ENCODE assay signal across 8 mouse cellular contexts in the genomic region with DNA sequence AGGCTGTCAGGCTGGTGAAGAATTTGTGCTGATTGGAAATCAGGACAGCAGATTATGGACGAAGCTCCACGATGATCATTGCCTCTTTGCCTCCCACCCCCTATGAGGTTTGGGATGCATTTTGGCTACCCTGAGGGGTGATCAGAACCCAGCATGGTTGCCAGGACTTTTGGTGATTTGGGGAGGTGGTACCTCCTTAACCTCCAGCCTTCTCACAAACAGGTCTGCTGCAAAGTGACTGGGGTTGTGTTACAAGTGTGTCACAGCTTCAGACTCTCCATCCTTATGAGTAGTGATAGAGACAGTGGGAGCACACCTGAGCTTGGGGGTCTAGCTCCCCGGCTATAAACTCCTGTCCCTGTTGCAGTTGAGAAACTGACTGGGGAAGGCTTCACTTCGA. TPM values are rescaled to one million over a fixed set of nuclear protein-coding genes. Genes with fewer than 3 reads are reported as not detected.
DNase-seq lines count a peak whose midpoint lies in the region; ATAC-seq and TF ChIP-seq lines count a peak whose summit lies in the region.

No protein-coding gene starts in this region.

- no peak for DNase-seq in gastrocnemius, adult 2 months
- no peak for DNase-seq in gastrocnemius, adult 8-10 months (ENCODE audit: low spot score in 2 of 2)
- no peak for DNase-seq in right cerebral cortex, postnatal 25 days
- DNase-seq in ovary, adult 18-20 months (ENCODE audit: low spot score), result no peak
- DNase-seq in adrenal gland, postnatal 4 days (ENCODE audit: low spot score in 2 of 2), result no peak

- WGBS in heart, embryonic 16.5 days, result 22% methylated on average over 4 of the region's 4 CpGs
- WGBS in liver, embryonic 16.5 days (ENCODE audit: insufficient replicate concordance), result 43% methylated on average over 4 of the region's 4 CpGs

- intact Hi-C loops in gastrocnemius, adult 2 months (cut with DNase I), result loop anchor here (1.0 to 5.0 kb wide), 4 partner anchors 64 to 126 kb away; no protein-coding TSS in a partner anchor

- H3K4me2 ChIP-seq in heart, embryonic 16.5 days (ENCODE audit: low read depth, low read length), result peak overlapping the region; percentile 73
- H3K4me2 ChIP-seq in liver, embryonic 16.5 days (ENCODE audit: low read depth, low read length), result peak overlapping the region; percentile 86

- no peak for ATAC-seq in heart, embryonic 16.5 days (replicated peaks; ENCODE audit: extremely low read depth, insufficient read depth, low FRiP score)
- ATAC-seq in liver, embryonic 16.5 days (ENCODE audit: low read depth), result no peak

- no peak for TF ChIP-seq CTCF in gastrocnemius, adult 2 months (IDR thresholded peaks at IDR 0.05)
- TF ChIP-seq CTCF in E14TG2a.4 (conservative IDR thresholded peaks at IDR 0.05; ENCODE audit: low read length), result no peak

- peaks cover 55% of the 10 kb centered on the region for H3K4me1 ChIP-seq in E14TG2a.4 (replicated peaks; ENCODE audit: low read depth, low read length)
- H3K4me1 ChIP-seq in heart, embryonic 16.5 days (ENCODE audit: control insufficient read depth, insufficient read depth, low read length), result peaks cover 45% of the 10 kb centered on the region
- H3K4me1 ChIP-seq in liver, embryonic 16.5 days (ENCODE audit: control insufficient read depth, low read depth, low read length), result peaks cover 37% of the 10 kb centered on the region

- H3K27me3 ChIP-seq in E14TG2a.4 (ENCODE audit: insufficient read depth, low read length), result peaks cover 67% of the 10 kb centered on the region
- H3K27me3 ChIP-seq in heart, embryonic 16.5 days (ENCODE audit: control insufficient read depth, insufficient read depth, low read length), result no peaks in the 10 kb centered on the region
- H3K27me3 ChIP-seq in liver, embryonic 16.5 days (ENCODE audit: control insufficient read depth, insufficient read depth, low read depth, low read length), result peaks cover 8% of the 10 kb centered on the region; the same call in 1 of the 2 replicates

- H3K9ac ChIP-seq in heart, embryonic 16.5 days (ENCODE audit: low read length), result peak overlapping the region; percentile 94
- H3K9ac ChIP-seq in liver, embryonic 16.5 days (ENCODE audit: low read depth, low read length), result peak overlapping the region; percentile 65

- H3K4me3 ChIP-seq in gastrocnemius, adult 2 months, result peak overlapping the region; percentile 91
- H3K4me3 ChIP-seq in E14TG2a.4 (replicated peaks; ENCODE audit: low read length), result peak overlapping the region; percentile 88
- peak overlapping the region; percentile 66 for H3K4me3 ChIP-seq in heart, embryonic 16.5 days (ENCODE audit: low read length)
- peak overlapping the region; percentile 74 for H3K4me3 ChIP-seq in liver, embryonic 16.5 days (ENCODE audit: low read depth, low read length)

- H3K27ac ChIP-seq in gastrocnemius, adult 2 months, result peak overlapping the region; percentile 97
- H3K27ac ChIP-seq in heart, embryonic 16.5 days (ENCODE audit: low read length), result peak overlapping the region; percentile 97
- peak overlapping the region; percentile 74; the same call in 1 of the 2 replicates for H3K27ac ChIP-seq in liver, embryonic 16.5 days (ENCODE audit: low read length)

- H3K9me3 ChIP-seq in E14TG2a.4 (ENCODE audit: low read length), result no peaks in the 10 kb centered on the region
- no peaks in the 10 kb centered on the region for H3K9me3 ChIP-seq in heart, embryonic 16.5 days (replicated peaks; ENCODE audit: control insufficient read depth, low read length)
- H3K9me3 ChIP-seq in liver, embryonic 16.5 days (replicated peaks; ENCODE audit: control insufficient read depth, low read length), result no peaks in the 10 kb centered on the region

- H3K36me3 ChIP-seq in E14TG2a.4 (ENCODE audit: insufficient read depth, low read length), result no peaks in the 10 kb centered on the region
- no peaks in the 10 kb centered on the region for H3K36me3 ChIP-seq in heart, embryonic 16.5 days (ENCODE audit: control insufficient read depth, insufficient read depth)
- H3K36me3 ChIP-seq in liver, embryonic 16.5 days (ENCODE audit: control insufficient read depth, insufficient read depth), result no peaks in the 10 kb centered on the region

RNA-seq across cellular contexts. Expression of a gene that starts 2.1 kb away (rescaled TPM):
- total RNA-seq in gastrocnemius, adult 2 months (2021), result 100 to 1,000 TPM; 118 to 120 TPM
- 100 to 1,000 TPM; 127 to 155 (median 141) TPM for total RNA-seq in gastrocnemius, adult 8-10 months (2022)
- polyA plus RNA-seq in heart, embryonic 16.5 days (2015; fragmentation: Nextera tagmentation; extraction: Ambion mirVana), result 6.6 and 8.4 TPM in 2 replicates
- polyA plus RNA-seq in liver, embryonic 16.5 days (2015; fragmentation: Nextera tagmentation; extraction: Ambion mirVana), result 4.9 and 5.5 TPM in 2 replicates
- total RNA-seq in adrenal gland, postnatal 4 days (2021), result 10 to 100 TPM; 58.4 to 59.3 TPM
